Comparison of ENCODE assay signal across 7 mouse cellular contexts in the genomic region with DNA sequence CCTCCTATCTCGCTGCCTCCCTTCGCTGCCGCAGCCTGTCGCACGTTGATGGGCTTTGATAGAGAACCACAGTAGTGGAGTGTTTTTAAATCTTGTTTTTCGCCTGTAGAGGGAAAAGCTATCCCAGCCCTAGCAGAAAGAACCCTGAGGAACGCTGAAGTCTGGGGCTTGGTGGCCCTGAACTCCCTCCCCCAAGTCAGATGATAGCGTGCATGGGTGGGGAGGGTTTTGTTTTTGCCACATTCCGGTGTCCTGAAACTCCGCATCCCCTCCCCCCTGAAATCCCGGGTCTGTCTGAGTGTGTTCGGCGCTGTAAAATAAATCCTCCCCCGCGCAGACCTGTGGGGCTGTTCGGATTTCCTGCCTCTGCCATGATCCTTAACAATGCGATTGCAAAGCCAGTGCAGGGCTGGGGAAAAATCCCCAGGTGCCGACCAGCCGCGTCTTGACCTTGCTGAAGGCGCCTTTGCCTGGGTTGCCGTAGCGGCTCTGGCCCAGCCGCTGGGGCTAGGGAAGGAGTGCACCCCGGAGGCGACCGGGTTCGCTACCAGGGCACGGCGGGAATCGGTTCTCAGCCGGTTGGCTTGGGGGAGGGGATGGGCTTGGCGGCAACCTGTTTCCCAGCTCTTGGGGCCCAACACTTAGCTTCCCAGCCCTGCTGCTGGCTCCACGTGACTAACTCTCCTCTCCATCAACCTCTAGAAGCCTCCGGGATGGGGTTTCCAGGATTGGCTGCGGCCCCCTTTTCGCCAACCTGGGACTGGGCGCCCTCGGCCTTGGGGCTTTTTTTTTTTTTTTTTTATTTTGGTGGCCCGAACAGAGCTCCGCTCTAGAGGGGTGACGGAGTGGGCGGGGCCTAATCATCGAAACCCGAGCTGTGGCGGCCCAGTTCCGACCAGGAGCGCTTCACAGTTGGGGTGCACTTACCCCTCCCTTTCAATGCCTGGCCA. TPM values are rescaled to one million over a fixed set of nuclear protein-coding genes. Genes with fewer than 3 reads are reported as not detected.
DNase-seq lines count a peak whose midpoint lies in the region; ATAC-seq lines count a peak whose summit lies in the region.

No protein-coding gene starts in this region.

- peak; percentile 92 for DNase-seq in ZHBTc4 (ENCODE audit: low read depth, low spot score)
- peak; percentile 10 for DNase-seq in cerebellum, adult 9-11 months
- DNase-seq in frontal cortex, postnatal 10 days (ENCODE audit: low spot score in 2 of 2): peak; percentile 32 to 52
- peak; percentile 57 to 67 for DNase-seq in left cerebral cortex, postnatal 36 days (ENCODE audit: low spot score in 2 of 2)
- peak; percentile 51 to 55 for DNase-seq in right cerebral cortex, postnatal 36 days (ENCODE audit: low spot score in 2 of 2)

- intact Hi-C loops in left cerebral cortex, postnatal 36 days (cut with DNase I): loop anchor here (5.0 to 10.0 kb wide), 8 partner anchors 69 to 702 kb away; no protein-coding TSS in a partner anchor

- under 1% methylated on average over 46 of the region's 48 CpGs for WGBS in intestine, embryonic 16.5 days

- peak overlapping the region; percentile 96 for H3K4me2 ChIP-seq in intestine, embryonic 16.5 days (ENCODE audit: low read depth, low read length)

- peak overlapping the region; percentile 60 for H3K4me3 ChIP-seq in intestine, embryonic 16.5 days (ENCODE audit: low read length)

- H3K27ac ChIP-seq in intestine, embryonic 16.5 days (ENCODE audit: low read length): peak overlapping the region; percentile 41; the same call in 1 of the 2 replicates

- peak; percentile 34 for ATAC-seq in intestine, embryonic 16.5 days
- peak; percentile 41 for ATAC-seq in megakaryocyte-erythroid progenitor cell, adult 5-6 weeks (replicated peaks; ENCODE audit: low FRiP score, low TSS enrichment, poor library complexity, severe bottlenecking)

- no peaks in the 10 kb centered on the region for H3K9me3 ChIP-seq in intestine, embryonic 16.5 days (ENCODE audit: control insufficient read depth, low read length)

- H3K9ac ChIP-seq in intestine, embryonic 16.5 days (ENCODE audit: low read depth, low read length): peak overlapping the region; percentile 73

- peaks cover 23% of the 10 kb centered on the region for H3K4me1 ChIP-seq in intestine, embryonic 16.5 days (ENCODE audit: control insufficient read depth, insufficient read depth, low read length)

- H3K36me3 ChIP-seq in intestine, embryonic 16.5 days (ENCODE audit: control insufficient read depth, insufficient read depth, low read length): no peaks in the 10 kb centered on the region

- peaks cover 17% of the 10 kb centered on the region; the same call in 1 of the 2 replicates for H3K27me3 ChIP-seq in intestine, embryonic 16.5 days (replicated peaks; ENCODE audit: control insufficient read depth, insufficient read depth, low read length)

RNA-seq across cellular contexts. Expression of gene Tenm4, which starts 41.8 kb away (rescaled TPM):
- polyA plus RNA-seq in intestine, embryonic 16.5 days (2015; fragmentation: Nextera tagmentation; extraction: Ambion mirVana): 13.6 and 14.3 TPM in 2 replicates
- 100 to 1,000 TPM; 127 to 178 TPM for total RNA-seq in left cerebral cortex, postnatal 36 days (2021)
- 0.89 TPM in 1 of 2 replicates, not detected in the other for total RNA-seq in megakaryocyte-erythroid progenitor cell, adult 5-6 weeks (2014; fragmentation: Nextera tagmentation)
- 0.11 and 0.14 TPM in 2 replicates for total RNA-seq in megakaryocyte-erythroid progenitor cell, adult 5-6 weeks (2017)

Comparison
In these comparisons a context has a peak if more than half of its experiments do, and no peak if none do; other contexts are left out.
1. Peak in every context shown above with its lines: DNase-seq, ATAC-seq, H3K4me3 ChIP-seq and H3K27ac ChIP-seq.
2. DNase-seq: peak in every context shown above with its lines; median percentile 92 in ZHBTc4; 62 in left cerebral cortex, postnatal 36 days; 53 in right cerebral cortex, postnatal 36 days; 42 in frontal cortex, postnatal 10 days; 10 in cerebellum, adult 9-11 months.
3. RNA of gene Tenm4, which starts 41.8 kb away (total RNA-seq): 127 to 178 TPM in left cerebral cortex, postnatal 36 days; 0.11 to 0.89 TPM in megakaryocyte-erythroid progenitor cell, adult 5-6 weeks; every median in the first group is over 10 times any median in the second.